Mouse (Mus musculus) liver, embryonic 11.5 days (tissue): ENCODE measurements around the gene Tbrg1. TPM values are rescaled to one million over a fixed set of nuclear protein-coding genes. Genes with fewer than 3 reads are reported as not detected.

Source experiments
- ATAC-seq: fragments of 200-750 bp; cut with Nextera tagmentation; replicated peaks from 2 replicates; pipeline ENCODE4 v1.8.0; 2017; ENCODE audit warnings: moderate number of reproducible peaks, mild to moderate bottlenecking, moderate TSS enrichment, moderate library complexity; ENCODE audit not compliant: low FRiP score
- DNase-seq: peaks from one replicate; pipeline ENCODE4 v3.0.0-alpha.2; 2017; ENCODE audit warnings: low spot score
- H3K27ac ChIP-seq: fragments of 300-500 bp; sonication (generic); 2 replicates; pipeline ENCODE4 v1.5.1; 2014; ENCODE audit warnings: mild to moderate bottlenecking, low read depth, low read length, control low read depth
- H3K27me3 ChIP-seq: fragments of 300-500 bp; sonication (generic); replicated peaks from 2 replicates; pipeline ENCODE4 v1.6.1; 2014; ENCODE audit warnings: low read length, mixed read lengths; ENCODE audit not compliant: control insufficient read depth, insufficient read depth
- H3K36me3 ChIP-seq: fragments of 300-500 bp; sonication (generic); 2 replicates; pipeline ENCODE4 v1.6.1; 2014; ENCODE audit warnings: mild to moderate bottlenecking, low read length, moderate library complexity, mixed read lengths; ENCODE audit not compliant: control insufficient read depth, insufficient read depth
- H3K4me1 ChIP-seq: fragments of 300-500 bp; sonication (generic); replicated peaks from 2 replicates; pipeline ENCODE4 v1.6.1; 2014; ENCODE audit warnings: low read length, mixed read lengths; ENCODE audit not compliant: control insufficient read depth, insufficient read depth
- H3K4me2 ChIP-seq: fragments of 300-500 bp; sonication (generic); 2 replicates; pipeline ENCODE4 v1.6.1; 2014; ENCODE audit warnings: mild to moderate bottlenecking, control low read depth, moderate library complexity
- H3K4me3 ChIP-seq: fragments of 300-500 bp; sonication (generic); 2 replicates; pipeline ENCODE4 v1.5.1; 2014; ENCODE audit warnings: low read depth, low read length, control low read depth
- H3K9ac ChIP-seq: fragments of 300-500 bp; sonication (generic); 2 replicates; pipeline ENCODE4 v1.6.1; 2014; ENCODE audit warnings: low read depth, low read length, control low read depth
- H3K9me3 ChIP-seq: fragments of 300-500 bp; sonication (generic); 2 replicates; pipeline ENCODE4 v1.6.1; 2016; ENCODE audit warnings: low read length, inconsistent platforms, mixed read lengths; ENCODE audit not compliant: control insufficient read depth
- WGBS: fragments of 180-500 bp; shearing (Covaris S2); extraction: QIAGEN DNeasy Blood & Tissue Kit; methylation state at CpG from one replicate; pipeline ENCODE4 v1.1.7; 2014; 5-methylcytosine and 5-hydroxymethylcytosine counted together
- polyA plus RNA-seq: library from polyadenylated mRNA; unstranded; fragments of >200 nt; fragmentation: Nextera tagmentation; extraction: Ambion mirVana; gene quantifications from 2 replicates; pipeline ENCODE4 v1.2.1, GENCODE M21; 2014

Tbrg1 gene
- 127 and 128 TPM in 2 replicates for polyA plus RNA-seq

GRCm38 (mm10) chr9:37656931-37657481 is at the start of gene Tbrg1:
Gene Tbrg1 (minus strand): TSS chr9:37657312.
- H3K27ac ChIP-seq = peak within 1 kb of the TSS; percentile 67
- H3K36me3 ChIP-seq = peaks cover 16% of the 10 kb centered on the region
- H3K9me3 ChIP-seq = no peaks in the 10 kb centered on the region
- peak; percentile 89 for DNase-seq
- peak within 1 kb of the TSS; percentile 85 for H3K4me3 ChIP-seq
- peak within 1 kb of the TSS; percentile 84 for H3K9ac ChIP-seq
- ATAC-seq = peak; percentile 86
- H3K4me1 ChIP-seq = 0 out of 2 replicates have a peak, but pooled peaks cover 6% of the 10 kb centered on the region
- no peaks in the 10 kb centered on the region for H3K27me3 ChIP-seq
- under 1% methylated on average over 36 of the region's 36 CpGs for WGBS
- H3K4me2 ChIP-seq = peak within 1 kb of the TSS; percentile 73

- H3K9ac ChIP-seq = no peak overlapping the region
- no peak overlapping the region for H3K4me2 ChIP-seq
- no peaks in the 10 kb centered on the region for H3K36me3 ChIP-seq
- H3K27ac ChIP-seq = no peak overlapping the region
- no peaks in the 10 kb centered on the region for H3K4me1 ChIP-seq
- H3K9me3 ChIP-seq = no peaks in the 10 kb centered on the region
- DNase-seq = no peak
- no peaks in the 10 kb centered on the region for H3K27me3 ChIP-seq
- ATAC-seq = no peak
- H3K4me3 ChIP-seq = no peak overlapping the region
- WGBS = 53% methylated on average over 5 of the region's 5 CpGs
Measured at GRCm38 (mm10) chr9:37689970-37690686, 33.0 kb upstream of the Tbrg1 start.

- 44% methylated on average over 3 of the region's 3 CpGs for WGBS
- ATAC-seq = no peak
- Histone ChIP-seq H3K4me3 (no peak overlapping the region), H3K4me2 (no peak overlapping the region), H3K9me3 (no peaks in the 10 kb centered on the region), H3K9ac (no peak overlapping the region), H3K27ac (no peak overlapping the region), H3K36me3 (no peaks in the 10 kb centered on the region), H3K27me3 (no peaks in the 10 kb centered on the region), H3K4me1 (no peaks in the 10 kb centered on the region)
- no peak for DNase-seq
Measured at GRCm38 (mm10) chr9:37687941-37688303, 30.8 kb upstream of the Tbrg1 start.

GRCm38 (mm10) chr9:37687288-37687940 is 30.3 kb upstream of the Tbrg1 start:
- no peak overlapping the region for H3K9ac ChIP-seq
- H3K4me2 ChIP-seq = no peak overlapping the region
- ATAC-seq (no peak), DNase-seq (no peak)
- no peaks in the 10 kb centered on the region for H3K9me3 ChIP-seq
- no peaks in the 10 kb centered on the region for H3K27me3 ChIP-seq
- 81% methylated on average over 3 of the region's 3 CpGs for WGBS
- no peak overlapping the region for H3K27ac ChIP-seq
- H3K36me3 ChIP-seq = no peaks in the 10 kb centered on the region
- H3K4me1 ChIP-seq = no peaks in the 10 kb centered on the region
- H3K4me3 ChIP-seq = no peak overlapping the region

GRCm38 (mm10) chr9:37681123-37681522 is 24.0 kb upstream of the Tbrg1 start:
- no peak overlapping the region for H3K9ac ChIP-seq
- no peaks in the 10 kb centered on the region for H3K27me3 ChIP-seq
- H3K27ac ChIP-seq = no peak overlapping the region
- no peaks in the 10 kb centered on the region for H3K9me3 ChIP-seq
- H3K4me3 ChIP-seq = no peak overlapping the region
- H3K4me2 ChIP-seq = no peak overlapping the region
- ATAC-seq (no peak), DNase-seq (no peak)
- WGBS = 87% methylated on average over 1 of the region's 1 CpGs
- H3K4me1 ChIP-seq = no peaks in the 10 kb centered on the region
- H3K36me3 ChIP-seq = no peaks in the 10 kb centered on the region

- WGBS = 85% methylated on average over 4 of the region's 4 CpGs
- ATAC-seq = no peak
- no peak overlapping the region for H3K27ac ChIP-seq
Measured at GRCm38 (mm10) chr9:37675287-37675686, 18.2 kb upstream of the Tbrg1 start.

DNA sequence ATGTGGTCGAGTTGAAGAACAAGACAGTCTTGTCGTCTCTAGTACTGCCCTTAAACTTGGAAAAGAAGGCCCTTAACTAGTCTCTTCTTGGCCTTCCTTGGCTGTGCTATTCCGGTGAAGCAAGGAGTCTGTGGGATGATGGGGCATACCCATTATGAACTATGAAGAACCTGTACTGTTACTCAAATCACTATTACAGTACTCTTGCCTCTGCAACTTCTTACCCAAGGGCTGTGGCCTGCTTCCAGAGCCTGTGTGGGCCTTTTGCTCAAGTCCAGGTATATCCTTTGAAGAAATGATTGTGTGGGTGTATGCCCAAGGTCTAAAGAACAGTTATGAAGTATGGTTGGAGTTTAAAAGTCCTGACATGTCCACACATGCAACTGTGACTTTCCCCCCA is 13.1 kb upstream of the Tbrg1 start:
- no peak overlapping the region for H3K27ac ChIP-seq
- no peaks in the 10 kb centered on the region for H3K27me3 ChIP-seq
- ATAC-seq (no peak), DNase-seq (no peak)
- H3K4me3 ChIP-seq = no peak overlapping the region
- no peaks in the 10 kb centered on the region for H3K4me1 ChIP-seq
- WGBS = 85% methylated on average over 3 of the region's 3 CpGs
- no peaks in the 10 kb centered on the region for H3K36me3 ChIP-seq
- H3K9ac ChIP-seq = no peak overlapping the region
- H3K4me2 ChIP-seq = no peak overlapping the region
- no peaks in the 10 kb centered on the region for H3K9me3 ChIP-seq

More at GRCm38 (mm10) chr9:37675287-37675686, 18.2 kb upstream of the Tbrg1 start:
- H3K4me2 ChIP-seq = no peak overlapping the region
- no peak for DNase-seq
- H3K9me3 ChIP-seq = no peaks in the 10 kb centered on the region
- H3K9ac ChIP-seq = no peak overlapping the region
- H3K4me3 ChIP-seq = no peak overlapping the region
- no peaks in the 10 kb centered on the region for H3K4me1 ChIP-seq
- H3K27me3 ChIP-seq = no peaks in the 10 kb centered on the region
- H3K36me3 ChIP-seq = no peaks in the 10 kb centered on the region

DNA sequence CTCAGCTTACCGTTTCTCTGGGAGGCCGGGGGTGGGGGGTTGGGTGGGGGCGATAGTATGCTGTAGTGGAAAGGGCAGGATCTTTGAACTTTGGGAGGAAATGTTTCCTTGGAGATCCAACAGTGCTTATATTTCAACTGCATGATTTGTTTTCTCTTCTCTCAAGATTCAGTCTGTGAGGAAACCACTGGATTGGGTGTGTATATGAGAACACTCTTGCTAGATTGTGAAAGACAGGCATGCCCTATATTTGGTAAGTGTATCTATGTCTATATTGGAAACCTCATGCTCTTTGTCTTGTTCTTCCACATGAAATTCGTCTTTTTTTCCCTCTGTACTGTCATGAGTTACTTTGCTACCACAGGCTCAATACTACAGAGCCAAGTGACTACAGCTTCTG is 12.6 kb upstream of the Tbrg1 start:
- 72% methylated on average over 4 of the region's 4 CpGs for WGBS
- H3K4me1 ChIP-seq = no peaks in the 10 kb centered on the region
- H3K4me3 ChIP-seq = no peak overlapping the region
- H3K9ac ChIP-seq = no peak overlapping the region
- no peaks in the 10 kb centered on the region for H3K9me3 ChIP-seq
- DNase-seq (no peak), ATAC-seq (no peak)
- H3K36me3 ChIP-seq = no peaks in the 10 kb centered on the region
- no peaks in the 10 kb centered on the region for H3K27me3 ChIP-seq
- H3K27ac ChIP-seq = no peak overlapping the region
- no peak overlapping the region for H3K4me2 ChIP-seq
